Mouse (Mus musculus): Measurements from ENCODE around the gene Sectm1a.
A peak's percentile ranks its signal among the peaks of the same experiment; 100 is the strongest.
"Not testable (repeated sequence)": the region's sequence is repeated elsewhere in the genome, so short reads cannot be mapped to it uniquely, and the experiment has no call there.

Gene Sectm1a

DNA sequence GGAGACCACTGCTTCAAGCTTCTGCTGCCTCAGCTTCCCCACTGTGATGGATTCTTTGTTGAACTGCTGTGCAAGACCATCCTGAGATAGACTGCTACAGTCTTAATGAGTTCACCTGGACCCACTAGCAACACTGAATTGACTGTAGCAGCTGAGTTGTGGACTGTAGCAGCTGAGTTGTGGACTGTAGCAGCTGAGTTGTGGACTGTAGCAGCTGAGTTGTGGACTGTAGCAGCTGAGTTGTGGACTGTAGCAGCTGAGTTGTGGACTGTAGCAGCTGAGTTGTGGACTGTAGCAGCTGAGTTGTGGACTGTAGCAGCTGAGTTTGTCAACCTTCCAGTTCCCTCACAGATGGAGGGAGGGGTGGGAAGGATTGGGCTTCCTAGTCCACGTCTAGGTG is 38.0 kb downstream of the Sectm1a start:
- DNase-seq, result not testable (repeated sequence)

DNA sequence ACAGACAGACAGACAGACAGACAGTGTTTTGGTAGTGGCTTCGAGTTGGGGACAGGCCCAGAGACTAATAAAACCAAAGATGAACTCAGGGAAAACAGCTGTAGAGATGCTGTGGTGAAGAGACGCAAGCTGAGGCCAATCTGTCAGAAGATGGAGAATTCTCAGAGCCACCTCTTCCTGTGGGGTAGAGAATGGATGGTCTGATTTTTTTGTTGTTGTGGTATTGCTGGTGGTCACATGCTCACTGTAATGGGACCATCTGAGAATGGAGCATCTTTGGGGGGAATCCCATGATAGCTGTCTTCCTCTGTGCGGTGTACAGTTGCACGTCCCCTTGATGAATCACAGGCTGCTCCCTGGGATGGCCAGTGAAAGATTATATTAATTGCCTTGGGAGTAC is 38.5 kb downstream of the Sectm1a start:
- DNase-seq, result no peak

DNA sequence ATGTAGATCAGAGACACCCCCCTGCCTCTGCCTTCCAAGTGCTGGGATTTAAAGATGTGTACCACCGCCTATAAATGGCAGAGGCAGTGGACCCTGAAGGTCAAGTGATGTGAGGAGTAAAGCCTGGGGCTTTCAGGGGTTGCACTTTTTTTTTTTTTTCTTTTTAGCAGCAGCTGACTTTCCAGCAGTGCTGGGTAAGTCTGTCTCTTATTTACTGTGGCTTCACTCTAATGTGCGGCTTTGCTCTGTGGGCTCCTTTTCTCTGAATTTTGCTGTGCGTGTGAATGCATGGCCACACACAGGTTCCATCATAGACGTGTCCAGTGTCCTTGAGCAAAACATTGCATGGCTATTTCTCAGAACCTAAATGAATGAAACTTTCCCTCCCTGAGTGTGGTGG is 39.4 kb downstream of the Sectm1a start:
- DNase-seq, result no peak

DNA sequence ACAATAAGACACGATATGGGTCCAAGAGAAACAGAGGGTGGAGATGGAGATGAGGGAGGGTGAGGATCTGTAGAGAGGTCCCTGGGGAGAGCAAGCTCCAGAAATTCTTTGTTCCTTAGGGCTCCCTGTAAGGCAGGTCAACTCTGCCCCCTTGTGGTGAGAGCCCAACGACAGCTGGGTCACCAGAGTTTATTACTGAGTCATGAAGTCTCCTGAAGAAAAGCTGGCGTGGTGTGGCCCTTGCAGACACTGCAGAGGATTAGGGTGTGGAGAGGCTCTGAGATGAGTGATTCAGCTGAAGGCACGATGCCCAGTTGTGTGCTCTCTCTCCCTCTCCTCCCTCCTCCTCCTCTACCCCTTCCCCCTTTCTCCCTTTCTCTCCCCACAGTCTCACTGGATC is 39.8 kb downstream of the Sectm1a start:
- peak; percentile 94 for DNase-seq

DNA sequence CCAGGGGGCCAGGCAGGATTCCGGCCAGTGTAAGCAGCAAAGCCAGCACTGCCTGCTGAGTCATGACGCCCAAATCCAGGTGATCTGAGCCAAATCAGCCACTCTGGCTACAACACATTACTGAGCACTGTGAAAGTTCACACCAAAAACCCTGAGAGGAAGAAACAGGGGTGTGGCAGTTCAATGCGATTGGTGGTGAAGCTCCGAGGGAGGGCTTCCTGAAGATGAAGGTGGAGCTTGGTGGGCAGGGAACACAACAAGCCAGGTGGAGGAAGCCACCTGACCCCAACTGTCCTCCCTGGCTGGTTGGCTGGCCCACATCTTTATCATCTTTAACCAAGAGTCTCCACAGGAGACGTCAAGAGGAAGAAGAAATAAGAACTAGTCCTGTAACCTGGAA is 41.7 kb downstream of the Sectm1a start, which contains the start of gene Cd7:
Cd7 (minus strand) TSS at position 117 of the 400 bp plus-strand sequence.
- DNase-seq, result no peak

DNA sequence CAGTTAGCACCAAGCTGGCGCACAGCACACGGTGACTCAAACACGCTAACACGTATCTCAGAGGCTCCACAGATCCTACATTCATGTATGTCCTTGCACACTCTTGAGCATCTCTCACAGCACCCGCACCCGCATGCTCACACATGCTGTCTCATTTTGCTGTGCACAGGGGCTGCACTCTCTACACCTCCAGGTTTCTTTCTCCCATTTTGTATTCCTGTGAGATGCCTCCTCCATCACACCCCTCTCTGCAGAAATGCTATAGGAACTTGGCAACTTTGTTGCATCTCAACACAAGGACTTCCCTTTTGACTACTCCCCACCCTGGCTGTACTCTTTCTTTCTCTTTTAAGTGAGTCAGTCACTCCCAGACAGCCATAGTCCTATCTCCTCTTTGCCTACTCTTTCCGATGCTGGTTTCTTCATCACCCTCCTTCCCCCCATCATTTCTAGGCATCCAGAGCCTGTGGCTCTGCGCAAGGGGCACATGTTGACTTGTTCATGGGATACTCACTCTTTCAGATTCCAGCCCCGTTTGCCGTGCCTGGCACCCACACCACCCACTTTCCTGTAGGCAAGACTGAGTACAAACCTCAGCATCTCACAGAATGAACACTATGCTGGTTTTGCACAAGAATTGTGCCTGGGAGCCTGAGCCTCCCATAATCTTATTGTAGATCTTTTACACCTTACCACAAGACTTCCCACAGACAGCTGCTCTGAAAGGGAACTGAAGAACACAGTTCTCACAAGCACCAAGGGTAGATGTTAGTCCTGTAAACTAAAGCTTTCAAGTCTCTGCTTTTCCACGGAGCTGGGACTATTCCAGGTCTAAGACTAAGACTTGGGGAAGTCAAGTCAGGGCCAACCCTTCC is 42.4 kb downstream of the Sectm1a start:
- DNase-seq, result no peak

DNA sequence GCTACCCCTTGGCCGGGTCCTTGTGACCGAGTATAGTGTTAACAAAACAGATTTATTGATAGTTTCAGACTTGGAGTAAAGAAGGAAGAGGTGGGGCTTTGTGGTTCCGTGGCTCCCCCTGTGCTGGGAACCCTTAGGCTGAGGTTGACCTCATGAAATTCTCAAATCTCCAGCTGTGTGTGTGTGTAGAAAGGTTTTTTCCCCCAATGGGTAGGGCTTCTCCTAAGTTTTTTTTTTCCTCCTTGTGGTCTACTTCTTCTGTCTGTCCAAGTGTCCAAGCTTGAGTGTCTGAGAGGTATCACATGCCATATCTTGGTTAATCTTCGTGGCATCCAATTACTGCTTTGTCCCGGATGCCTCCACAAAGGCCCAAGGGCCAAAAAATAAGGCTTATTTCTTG is 47.9 kb downstream of the Sectm1a start:
- DNase-seq, result no peak

DNA sequence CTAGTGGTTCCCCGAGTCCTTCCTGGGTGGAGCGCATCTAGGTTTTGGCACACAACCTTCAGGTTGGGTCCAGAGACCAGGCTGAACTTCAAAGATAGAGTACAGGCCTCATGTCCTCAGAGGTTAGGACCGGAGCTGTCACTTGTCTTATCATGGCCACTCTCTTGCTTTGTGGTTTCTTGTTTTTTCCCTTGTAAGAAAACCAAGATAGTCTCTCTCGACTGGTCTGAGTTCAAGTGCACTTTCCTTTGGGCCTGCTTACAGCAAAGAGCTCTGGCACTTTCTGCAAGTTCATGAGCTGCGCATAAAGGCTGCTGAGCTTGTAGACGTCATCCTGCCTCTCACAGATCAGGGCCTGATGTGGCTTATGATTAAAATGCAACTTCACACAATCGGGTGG is 53.8 kb downstream of the Sectm1a start:
- DNase-seq, result no peak

DNA sequence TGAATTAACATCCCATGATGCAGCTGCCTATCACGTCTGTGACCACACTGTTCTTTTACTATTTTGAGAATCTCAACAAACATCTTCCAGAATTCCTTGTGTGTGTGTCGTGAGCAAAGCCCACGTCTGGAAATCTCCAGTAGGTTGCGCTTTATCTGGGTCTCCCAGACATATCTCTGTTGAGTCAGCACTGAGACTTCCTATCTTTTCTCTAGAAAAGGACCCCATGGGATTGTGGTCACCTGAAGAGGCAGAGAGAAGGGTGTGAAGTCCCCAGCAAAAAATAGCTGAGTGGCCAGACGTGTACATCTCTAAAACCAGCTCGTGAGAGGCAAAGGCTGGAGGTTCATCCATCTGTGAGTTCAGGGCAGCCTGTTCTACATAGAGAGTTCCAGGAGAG is 56.9 kb downstream of the Sectm1a start:
- no peak for DNase-seq

DNA sequence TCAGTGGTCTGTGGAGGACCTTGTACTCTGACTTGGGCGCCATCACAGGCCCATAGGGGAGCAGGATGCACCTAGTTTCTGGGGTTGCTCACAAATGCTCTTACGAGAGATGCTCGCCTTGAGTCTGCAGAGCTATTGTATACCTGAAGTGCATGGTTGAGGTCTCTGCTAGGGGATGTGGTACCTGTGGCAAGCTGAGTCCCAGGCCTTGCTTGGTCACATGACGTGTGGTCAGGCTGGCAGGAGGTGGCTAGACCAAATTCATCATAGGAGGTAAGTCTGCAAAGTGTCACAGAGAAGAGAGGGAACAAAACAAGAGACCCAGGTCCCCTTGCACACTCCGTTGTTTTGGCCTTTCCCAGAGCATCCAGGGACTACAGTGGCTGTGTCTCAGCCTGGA is 61.5 kb downstream of the Sectm1a start:
- DNase-seq, result no peak

DNA sequence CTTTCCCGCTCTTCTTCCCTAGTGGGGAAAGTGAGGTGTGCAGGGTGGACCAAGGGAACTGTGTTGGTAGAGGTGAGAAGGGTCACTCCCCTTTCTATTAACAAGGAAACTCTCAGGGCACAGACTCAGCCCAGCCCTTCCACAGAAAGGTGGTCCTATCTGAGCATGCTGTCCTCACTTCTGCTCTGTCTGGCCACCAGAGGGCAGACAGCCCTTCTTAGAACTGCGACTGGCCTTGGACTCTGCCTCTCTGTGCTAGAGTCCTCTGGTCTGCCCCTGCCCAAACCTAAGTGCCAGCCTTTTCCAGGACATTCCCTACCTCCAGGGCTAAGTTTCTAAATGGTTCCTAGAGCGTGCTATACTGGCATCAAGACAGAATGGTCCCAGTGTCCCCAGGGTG is 63.3 kb downstream of the Sectm1a start:
- DNase-seq, result peak; percentile 82
